Mouse (Mus musculus): ENCODE results near the gene Gpx4. TPM values are rescaled to one million over a fixed set of nuclear protein-coding genes. Genes with fewer than 3 reads are reported as not detected.
"Not testable (repeated sequence)": the region's sequence is repeated elsewhere in the genome, so short reads cannot be mapped to it uniquely, and the experiment has no call there.

Gpx4 gene
- polyA plus RNA-seq, 1 experiment from 2014 or later, result 484 TPM

GRCm38 (mm10) chr10:80053259-80053780, 6.4 kb downstream of the Gpx4 start:
- under 1% methylated on average over 47 of the region's 47 CpGs for WGBS
- Histone ChIP-seq H3K4me3 (peak overlapping the region; percentile 87), H3K4me2 (replicated peaks) (peak overlapping the region; percentile 71), H3K27me3 (no peaks in the 10 kb centered on the region), H3K4me1 (peaks cover 31% of the 10 kb centered on the region), H3K9me3 (replicated peaks) (no peaks in the 10 kb centered on the region), H3K27ac (peak overlapping the region; percentile 97), H3K9ac (peak overlapping the region; percentile 91), H3K36me3 (peaks cover 30% of the 10 kb centered on the region)
- peak; percentile 96 for ATAC-seq (ENCODE audit: low FRiP score)

- no peaks in the 10 kb centered on the region for H3K27me3 ChIP-seq
- ATAC-seq (ENCODE audit: low FRiP score), result peak; percentile 51
- 2% methylated on average over 76 of the region's 77 CpGs for WGBS
- peak overlapping the region; percentile 97 for H3K27ac ChIP-seq
- peak overlapping the region; percentile 87 for H3K4me3 ChIP-seq
- peak overlapping the region; percentile 91 for H3K9ac ChIP-seq
- H3K36me3 ChIP-seq, result peaks cover 35% of the 10 kb centered on the region
- no peaks in the 10 kb centered on the region for H3K9me3 ChIP-seq (replicated peaks)
- peaks cover 26% of the 10 kb centered on the region for H3K4me1 ChIP-seq
- peak overlapping the region; percentile 71 for H3K4me2 ChIP-seq (replicated peaks)
Observed at GRCm38 (mm10) chr10:80053831-80054815, 7.2 kb downstream of the Gpx4 start.

GRCm38 (mm10) chr10:80054911-80055310, 7.9 kb downstream of the Gpx4 start:
- Histone ChIP-seq H3K4me2 (replicated peaks) (peak overlapping the region; percentile 71), H3K4me3 (peak overlapping the region; percentile 87), H3K4me1 (peaks cover 26% of the 10 kb centered on the region), H3K36me3 (peaks cover 41% of the 10 kb centered on the region), H3K9ac (peak overlapping the region; percentile 91)
- not testable (repeated sequence) for ATAC-seq (ENCODE audit: low FRiP score); H3K27me3 ChIP-seq; H3K27ac ChIP-seq; H3K9me3 ChIP-seq (replicated peaks)
- 9% methylated on average over 3 of the region's 3 CpGs for WGBS

- Histone ChIP-seq H3K4me3 (no peak overlapping the region), H3K9me3 (replicated peaks) (no peaks in the 10 kb centered on the region), H3K27me3 (no peaks in the 10 kb centered on the region), H3K27ac (no peak overlapping the region), H3K4me1 (peaks cover 26% of the 10 kb centered on the region), H3K4me2 (replicated peaks) (peak overlapping the region; percentile 71), H3K9ac (no peak overlapping the region; the same call in 1 of the 2 replicates), H3K36me3 (peaks cover 44% of the 10 kb centered on the region)
- no peak for ATAC-seq (ENCODE audit: low FRiP score)
- 80% methylated on average over 5 of the region's 5 CpGs for WGBS
Observed at GRCm38 (mm10) chr10:80055364-80055763, 8.4 kb downstream of the Gpx4 start.

- H3K4me3 ChIP-seq, result no peak overlapping the region
- 88% methylated on average over 9 of the region's 10 CpGs for WGBS
Observed at GRCm38 (mm10) chr10:80055891-80056290, 8.9 kb downstream of the Gpx4 start.

GRCm38 (mm10) chr10:80056506-80056905, 9.5 kb downstream of the Gpx4 start:
- Histone ChIP-seq H3K4me1 (peaks cover 26% of the 10 kb centered on the region), H3K9ac (0 out of 2 replicates have a peak overlapping the region, but pooled peaks have one; percentile 19), H3K4me2 (replicated peaks) (no peak overlapping the region), H3K27ac (no peak overlapping the region), H3K9me3 (replicated peaks) (no peaks in the 10 kb centered on the region), H3K36me3 (peaks cover 54% of the 10 kb centered on the region), H3K27me3 (no peaks in the 10 kb centered on the region), H3K4me3 (no peak overlapping the region)
- ATAC-seq (ENCODE audit: low FRiP score), result no peak
- 87% methylated on average over 4 of the region's 4 CpGs for WGBS

More at GRCm38 (mm10) chr10:80055891-80056290, 8.9 kb downstream of the Gpx4 start:
- H3K36me3 ChIP-seq, result peaks cover 49% of the 10 kb centered on the region
- no peak overlapping the region for H3K9ac ChIP-seq
- H3K4me2 ChIP-seq (replicated peaks), result 0 out of 2 replicates have a peak overlapping the region, but pooled peaks have one; percentile 71
- H3K4me1 ChIP-seq, result peaks cover 26% of the 10 kb centered on the region
- H3K27ac ChIP-seq, result no peak overlapping the region
- no peak for ATAC-seq (ENCODE audit: low FRiP score)
- H3K27me3 ChIP-seq, result no peaks in the 10 kb centered on the region
- H3K9me3 ChIP-seq (replicated peaks), result no peaks in the 10 kb centered on the region

GRCm38 (mm10) chr10:80056976-80057682, 10.2 kb downstream of the Gpx4 start:
- ATAC-seq (ENCODE audit: low FRiP score), result no peak
- Histone ChIP-seq H3K27me3 (no peaks in the 10 kb centered on the region), H3K4me1 (peaks cover 22% of the 10 kb centered on the region), H3K9me3 (replicated peaks) (no peaks in the 10 kb centered on the region), H3K9ac (no peak overlapping the region), H3K36me3 (peaks cover 59% of the 10 kb centered on the region), H3K4me3 (no peak overlapping the region), H3K4me2 (replicated peaks) (no peak overlapping the region), H3K27ac (no peak overlapping the region)
- WGBS, result 92% methylated on average over 27 of the region's 27 CpGs

GRCm38 (mm10) chr10:80057683-80058326, 10.8 kb downstream of the Gpx4 start:
- H3K27me3 ChIP-seq, result no peaks in the 10 kb centered on the region
- peaks cover 64% of the 10 kb centered on the region for H3K36me3 ChIP-seq
- no peak overlapping the region for H3K4me3 ChIP-seq
- no peak overlapping the region for H3K27ac ChIP-seq
- H3K9ac ChIP-seq, result no peak overlapping the region
- H3K9me3 ChIP-seq (replicated peaks), result no peaks in the 10 kb centered on the region
- H3K4me1 ChIP-seq, result peaks cover 19% of the 10 kb centered on the region
- no peak for ATAC-seq (ENCODE audit: low FRiP score)
- H3K4me2 ChIP-seq (replicated peaks), result no peak overlapping the region
- 81% methylated on average over 30 of the region's 30 CpGs for WGBS

- 88% methylated on average over 5 of the region's 5 CpGs for WGBS
- Histone ChIP-seq H3K4me3 (no peak overlapping the region), H3K9ac (no peak overlapping the region), H3K27me3 (no peaks in the 10 kb centered on the region), H3K36me3 (peaks cover 62% of the 10 kb centered on the region), H3K4me1 (no peaks in the 10 kb centered on the region), H3K4me2 (replicated peaks) (no peak overlapping the region), H3K9me3 (replicated peaks) (no peaks in the 10 kb centered on the region), H3K27ac (peak overlapping the region; percentile 32; the same call in 1 of the 2 replicates)
- peak; percentile 14; the same call in 1 of the 2 replicates for ATAC-seq (ENCODE audit: low FRiP score)
Observed at GRCm38 (mm10) chr10:80063104-80063503, 16.1 kb downstream of the Gpx4 start.

GRCm38 (mm10) chr10:80063877-80064650, 17.1 kb downstream of the Gpx4 start:
- Histone ChIP-seq H3K27ac (0 out of 2 replicates have a peak overlapping the region, but pooled peaks have one; percentile 32), H3K27me3 (no peaks in the 10 kb centered on the region), H3K4me1 (no peaks in the 10 kb centered on the region), H3K9me3 (replicated peaks) (no peaks in the 10 kb centered on the region), H3K4me2 (replicated peaks) (no peak overlapping the region), H3K9ac (no peak overlapping the region), H3K36me3 (peaks cover 55% of the 10 kb centered on the region), H3K4me3 (no peak overlapping the region)
- WGBS, result 75% methylated on average over 23 of the region's 23 CpGs
- no peak for ATAC-seq (ENCODE audit: low FRiP score)

GRCm38 (mm10) chr10:80069251-80069650, 22.3 kb downstream of the Gpx4 start:
- Histone ChIP-seq H3K9me3 (replicated peaks) (no peaks in the 10 kb centered on the region), H3K36me3 (peaks cover 16% of the 10 kb centered on the region), H3K4me2 (replicated peaks) (no peak overlapping the region), H3K27me3 (no peaks in the 10 kb centered on the region), H3K4me1 (peaks cover 2% of the 10 kb centered on the region), H3K27ac (no peak overlapping the region), H3K9ac (no peak overlapping the region), H3K4me3 (no peak overlapping the region)
- no peak for ATAC-seq (ENCODE audit: low FRiP score)
- 94% methylated on average over 6 of the region's 7 CpGs for WGBS

All from hindbrain, embryonic 12.5 days (tissue).